ENCODE assay signal across 7 mouse cellular contexts in the genomic region with DNA sequence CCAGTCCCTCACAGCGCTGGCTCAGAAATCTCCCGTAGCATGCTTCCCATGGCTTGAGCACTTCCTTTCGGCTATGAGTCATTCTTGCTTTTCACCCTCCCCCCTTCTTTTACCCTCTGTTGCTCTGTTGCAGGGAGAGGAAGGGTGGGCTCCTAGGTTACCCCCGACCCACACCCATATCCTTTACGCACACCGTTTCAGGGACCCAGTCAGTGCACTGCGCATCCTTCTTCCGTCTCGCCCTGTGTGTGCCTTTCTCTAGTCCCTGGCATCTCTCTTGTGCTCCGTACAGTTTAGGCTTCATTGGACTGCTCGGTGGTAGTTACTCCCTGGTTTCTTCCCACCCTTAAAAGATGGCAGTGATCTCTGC. TPM values are rescaled to one million over a fixed set of nuclear protein-coding genes. Genes with fewer than 3 reads are reported as not detected.
DNase-seq lines count a peak whose midpoint lies in the region; ATAC-seq and TF ChIP-seq lines count a peak whose summit lies in the region.

No protein-coding gene starts in this region.

- peak overlapping the region; percentile 84 for H3K4me2 ChIP-seq in limb, embryonic 11.5 days (ENCODE audit: low read depth, severe bottlenecking)
- peak overlapping the region; percentile 83 for H3K4me2 ChIP-seq in neural tube, embryonic 13.5 days

- H3K4me1 ChIP-seq in bone marrow, adult 2 months (ENCODE audit: control insufficient read depth, insufficient read depth, low read length), result no peaks in the 10 kb centered on the region
- H3K4me1 ChIP-seq in erythroblast, embryonic 14.5 days (ENCODE audit: control insufficient read depth), result peaks cover 36% of the 10 kb centered on the region
- no peaks in the 10 kb centered on the region for H3K4me1 ChIP-seq in limb, embryonic 11.5 days (ENCODE audit: control insufficient read depth, insufficient read depth, low read length)
- H3K4me1 ChIP-seq in neural tube, embryonic 13.5 days (replicated peaks), result peaks cover 31% of the 10 kb centered on the region

- no peak for TF ChIP-seq CTCF in bone marrow, adult 2 months (IDR thresholded peaks at IDR 0.05; ENCODE audit: control insufficient read depth, insufficient read depth, low read length)

- peak overlapping the region; percentile 92 for H3K27ac ChIP-seq in bone marrow, adult 2 months (ENCODE audit: control insufficient read depth, insufficient read depth, low read depth, low read length, poor library complexity)
- peak overlapping the region; percentile 89 for H3K27ac ChIP-seq in limb, embryonic 11.5 days (replicated peaks; ENCODE audit: low read depth, low read length)
- H3K27ac ChIP-seq in neural tube, embryonic 13.5 days (replicated peaks), result peak overlapping the region; percentile 99

- peak overlapping the region; percentile 97 for H3K4me3 ChIP-seq in bone marrow, adult 2 months (replicated peaks; ENCODE audit: control insufficient read depth, low read depth, low read length)
- H3K4me3 ChIP-seq in erythroblast, embryonic 14.5 days (replicated peaks), result peak overlapping the region; percentile 100
- peak overlapping the region; percentile 95 for H3K4me3 ChIP-seq in limb, embryonic 11.5 days (ENCODE audit: low read depth, low read length)
- peak overlapping the region; percentile 83 for H3K4me3 ChIP-seq in neural tube, embryonic 13.5 days

- intact Hi-C loops in left cerebral cortex, postnatal 14 days (cut with DNase I), result loop anchor here (5.0 kb wide), 1 partner anchor 114 kb away; no protein-coding TSS in a partner anchor
- intact Hi-C loops in left cerebral cortex, postnatal 36 days (cut with DNase I), result loop anchor here (10.0 kb wide), 1 partner anchor 228 kb away; no protein-coding TSS in a partner anchor

- ATAC-seq in limb, embryonic 11.5 days (ENCODE audit: insufficient number of reproducible peaks, low FRiP score, low TSS enrichment, low read depth), result peak; percentile 44
- ATAC-seq in neural tube, embryonic 13.5 days (ENCODE audit: low read depth), result peak; percentile 75

- H3K9ac ChIP-seq in limb, embryonic 11.5 days (ENCODE audit: low read length), result peak overlapping the region; percentile 83
- H3K9ac ChIP-seq in neural tube, embryonic 13.5 days, result peak overlapping the region; percentile 96

- TF ChIP-seq POLR2A in bone marrow, adult 2 months (IDR thresholded peaks at IDR 0.05; ENCODE audit: borderline replicate concordance, control insufficient read depth, low read depth, low read length), result no peak

- under 1% methylated on average over 11 of the region's 11 CpGs for WGBS in bone marrow, adult 2 months
- under 1% methylated on average over 11 of the region's 11 CpGs for WGBS in limb, embryonic 11.5 days
- 0% methylated on average over 11 of the region's 11 CpGs for WGBS in neural tube, embryonic 13.5 days

- no peaks in the 10 kb centered on the region for H3K27me3 ChIP-seq in erythroblast, embryonic 14.5 days (ENCODE audit: control insufficient read depth)
- no peaks in the 10 kb centered on the region for H3K27me3 ChIP-seq in limb, embryonic 11.5 days (ENCODE audit: control insufficient read depth, insufficient read depth, low read length)
- no peaks in the 10 kb centered on the region for H3K27me3 ChIP-seq in neural tube, embryonic 13.5 days

- peak; percentile 37 to 42 for DNase-seq in left cerebral cortex, postnatal 14 days (ENCODE audit: low spot score in 2 of 2)
- no peak for DNase-seq in left cerebral cortex, postnatal 36 days (ENCODE audit: low spot score in 2 of 2)
- DNase-seq in limb, embryonic 11.5 days (ENCODE audit: low spot score), result no peak
- DNase-seq in ovary, postnatal 14 days (ENCODE audit: low spot score), result no peak

- H3K36me3 ChIP-seq in erythroblast, embryonic 14.5 days (ENCODE audit: control insufficient read depth), result no peaks in the 10 kb centered on the region
- no peaks in the 10 kb centered on the region for H3K36me3 ChIP-seq in limb, embryonic 11.5 days (ENCODE audit: control insufficient read depth, insufficient read depth, low read length)
- no peaks in the 10 kb centered on the region for H3K36me3 ChIP-seq in neural tube, embryonic 13.5 days

- no peaks in the 10 kb centered on the region for H3K9me3 ChIP-seq in erythroblast, embryonic 14.5 days (ENCODE audit: control insufficient read depth, low read length)
- no peaks in the 10 kb centered on the region for H3K9me3 ChIP-seq in limb, embryonic 11.5 days (ENCODE audit: control insufficient read depth, low read length)
- no peaks in the 10 kb centered on the region for H3K9me3 ChIP-seq in neural tube, embryonic 13.5 days

RNA-seq across cellular contexts. Expression of a gene that starts 0.7 kb away (rescaled TPM):
- total RNA-seq in left cerebral cortex, postnatal 14 days (2021), result 10 to 100 TPM; 40.5 to 42.8 TPM
- 10 to 100 TPM; 27.9 to 41.6 TPM for total RNA-seq in left cerebral cortex, postnatal 36 days (2021)
- 14.6 and 21.8 TPM in 2 replicates for polyA plus RNA-seq in bone marrow, adult 2 months (2011; ENCODE audit: insufficient read depth, insufficient read length, low replicate concordance, missing spikeins)
- 0.25 and 0.47 TPM in 2 replicates for polyA plus RNA-seq in erythroblast, embryonic 14.5 days (2012)
- 9.9 and 11.4 TPM in 2 replicates for polyA plus RNA-seq in limb, embryonic 11.5 days (2014; fragmentation: Nextera tagmentation; extraction: Ambion mirVana)
- polyA plus RNA-seq in neural tube, embryonic 13.5 days (2015; fragmentation: Nextera tagmentation; extraction: Ambion mirVana), result 13.4 and 15.1 TPM in 2 replicates

RNA-seq across cellular contexts. Expression of a gene that starts 28.0 kb away (rescaled TPM):
- 1 to 10 TPM; 2.3 to 2.7 TPM for total RNA-seq in left cerebral cortex, postnatal 14 days (2021)
- total RNA-seq in left cerebral cortex, postnatal 36 days (2021), result 1 to 10 TPM; 5.3 to 6.0 TPM
- polyA plus RNA-seq in bone marrow, adult 2 months (2011; ENCODE audit: insufficient read depth, insufficient read length, low replicate concordance, missing spikeins), result 1.1 and 1.5 TPM in 2 replicates
- polyA plus RNA-seq in erythroblast, embryonic 14.5 days (2012), result 0.04 TPM in 1 of 2 replicates, not detected in the other
- polyA plus RNA-seq in limb, embryonic 11.5 days (2014; fragmentation: Nextera tagmentation; extraction: Ambion mirVana), result 0.31 and 0.37 TPM in 2 replicates
- 0.29 and 0.50 TPM in 2 replicates for polyA plus RNA-seq in neural tube, embryonic 13.5 days (2015; fragmentation: Nextera tagmentation; extraction: Ambion mirVana)

Comparison
In these comparisons a context has a peak if more than half of its experiments do, and no peak if none do; other contexts are left out.
1. DNase-seq: peak in left cerebral cortex, postnatal 14 days (2 of 2); none in left cerebral cortex, postnatal 36 days (0 of 2), limb, embryonic 11.5 days (single experiment) and ovary, postnatal 14 days (single experiment).
2. Peak in every context shown above with its lines, with median percentiles within 50 percentile points of each other: H3K27ac ChIP-seq and H3K4me3 ChIP-seq.